Mouse (Mus musculus) heart, postnatal 0 days (tissue): ENCODE measurements around the gene Uhrf1bp1l. TPM values are rescaled to one million over a fixed set of nuclear protein-coding genes. Genes with fewer than 3 reads are reported as not detected.

Experiments
- ATAC-seq: fragments of 200-750 bp; cut with Nextera tagmentation; 2 replicates; pipeline ENCODE4 v1.8.0; 2017; ENCODE audit warnings: low read depth, moderate number of reproducible peaks, moderate library complexity; ENCODE audit not compliant: insufficient read depth
- DNase-seq: peaks from one replicate; pipeline ENCODE4 v3.0.0-alpha.2; 2016; ENCODE audit warnings: low spot score
- H3K27ac ChIP-seq: fragments of 300-500 bp; sonication (generic); 2 replicates; pipeline ENCODE4 v1.5.1; 2014; ENCODE audit warnings: low read depth, mild to moderate bottlenecking
- H3K27me3 ChIP-seq: fragments of 300-500 bp; sonication (generic); 2 replicates; pipeline ENCODE4 v1.6.1; 2014; ENCODE audit warnings: low read length, mixed read lengths; ENCODE audit not compliant: control insufficient read depth, insufficient read depth
- H3K36me3 ChIP-seq: fragments of 300-500 bp; sonication (generic); replicated peaks from 2 replicates; pipeline ENCODE4 v1.6.1; 2014; ENCODE audit warnings: low read length, mixed read lengths; ENCODE audit not compliant: control insufficient read depth, insufficient read depth
- H3K4me1 ChIP-seq: fragments of 300-500 bp; sonication (generic); 2 replicates; pipeline ENCODE4 v1.6.1; 2014; ENCODE audit warnings: antibody characterized with exemption; ENCODE audit not compliant: control insufficient read depth, insufficient read depth
- H3K4me2 ChIP-seq: fragments of 300-500 bp; sonication (generic); 2 replicates; pipeline ENCODE4 v1.6.1; 2014; ENCODE audit warnings: low read depth, mild to moderate bottlenecking, low read length, moderate library complexity
- H3K4me3 ChIP-seq: fragments of 300-500 bp; sonication (generic); 2 replicates; pipeline ENCODE4 v1.5.1; 2014; ENCODE audit warnings: low read depth, low read length
- H3K9ac ChIP-seq: fragments of 300-500 bp; sonication (generic); replicated peaks from 2 replicates; pipeline ENCODE4 v1.6.1; 2014; ENCODE audit warnings: low read depth, low read length, mixed read lengths
- H3K9me3 ChIP-seq: fragments of 300-500 bp; sonication (generic); replicated peaks from 2 replicates; pipeline ENCODE4 v1.6.1; 2016; ENCODE audit warnings: low read length; ENCODE audit not compliant: control insufficient read depth
- CTCF ChIP-seq: IDR thresholded peaks from 2 replicates; pipeline ENCODE4 v1.5.1; 2016; ENCODE audit warnings: antibody characterized with exemption, control low read depth, low read depth
- EP300 ChIP-seq: IDR thresholded peaks from 2 replicates; pipeline ENCODE4 v1.6.1; 2016; ENCODE audit warnings: antibody characterized with exemption, low read depth
- WGBS: fragments of 180-500 bp; shearing (Covaris S2); extraction: QIAGEN DNeasy Blood & Tissue Kit; methylation state at CpG from one replicate; pipeline ENCODE4 v1.1.7; 2014; 5-methylcytosine and 5-hydroxymethylcytosine counted together
- polyA plus RNA-seq: library from polyadenylated mRNA; unstranded; fragments of >200 nt; fragmentation: Nextera tagmentation; extraction: Ambion mirVana; gene quantifications from 2 replicates; pipeline ENCODE4 v1.2.1, GENCODE M21; 2015
- total RNA-seq: library from RNA; depleted of rRNA; stranded (reverse); fragments of >200 nt; gene quantifications from 2 replicates; pipeline ENCODE4 v1.2.3, GENCODE M21; 2014; ENCODE audit warnings: low replicate concordance; rRNA removed

Gene Uhrf1bp1l
- total and polyA plus RNA-seq, 2 experiments from 2014 or later, result 13.7 to 21.6 TPM

DNA sequence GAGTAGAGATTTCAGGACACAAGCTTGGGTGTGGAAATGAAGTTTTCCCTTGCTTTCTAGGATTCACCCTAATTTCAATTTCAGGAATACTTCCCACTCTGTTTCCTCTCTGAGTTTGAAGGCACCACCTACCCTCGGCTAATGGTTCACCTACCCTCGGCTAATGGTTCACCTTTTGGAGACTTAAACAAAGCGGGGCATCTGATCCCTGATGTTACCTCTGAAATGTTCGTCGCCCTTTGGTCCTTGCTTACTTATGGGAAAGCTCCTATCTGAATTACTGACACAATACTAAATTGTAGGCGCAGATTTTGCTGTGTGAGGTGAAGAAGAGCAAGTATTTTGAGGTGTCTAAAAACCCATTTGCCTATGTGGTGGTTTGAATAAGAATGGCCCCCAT, 106.2 kb downstream of the Uhrf1bp1l start:
- H3K4me1 ChIP-seq, result no peaks in the 10 kb centered on the region
- no peak for DNase-seq
- H3K27me3 ChIP-seq, result no peaks in the 10 kb centered on the region
- ATAC-seq, result no peak
- WGBS, result 87% methylated on average over 6 of the region's 6 CpGs
- peaks cover 2% of the 10 kb centered on the region; the same call in 1 of the 2 replicates for H3K9me3 ChIP-seq
- H3K9ac ChIP-seq, result no peak overlapping the region
- no peak for TF ChIP-seq EP300
- no peak for TF ChIP-seq CTCF
- no peaks in the 10 kb centered on the region for H3K36me3 ChIP-seq
- H3K27ac ChIP-seq, result no peak overlapping the region
- no peak overlapping the region for H3K4me3 ChIP-seq
- H3K4me2 ChIP-seq, result no peak overlapping the region

DNA sequence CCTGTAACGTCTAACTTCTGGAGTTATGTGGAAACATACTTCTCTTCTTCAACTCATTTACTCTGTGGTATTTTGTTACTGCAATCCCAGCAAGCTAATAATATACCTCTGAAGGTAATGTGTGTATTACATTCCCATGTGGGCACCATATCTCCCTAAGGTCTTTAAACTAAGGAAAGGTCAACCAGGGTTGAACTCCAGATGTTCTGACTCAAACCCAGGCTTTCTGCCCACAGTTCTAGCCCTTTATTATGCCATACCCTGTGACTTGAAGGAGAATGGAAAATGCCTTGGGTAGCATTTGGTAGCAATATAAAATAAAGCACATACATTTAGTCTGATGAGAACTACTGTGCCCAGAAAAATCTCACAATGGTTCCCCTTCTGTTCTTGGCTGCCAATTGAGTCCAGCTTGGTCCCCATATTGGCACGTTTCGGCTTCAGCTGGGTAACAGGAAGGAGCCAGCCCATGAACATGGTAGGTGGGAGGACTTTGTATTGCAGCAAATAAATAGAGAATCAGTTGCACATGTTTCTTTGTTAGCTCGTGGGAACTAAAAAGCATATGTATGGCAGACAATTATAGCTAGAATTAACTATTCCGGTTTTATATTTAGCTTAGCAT, 110.6 kb downstream of the Uhrf1bp1l start:
- H3K4me3 ChIP-seq, result no peak overlapping the region
- H3K36me3 ChIP-seq, result no peaks in the 10 kb centered on the region
- ATAC-seq (no peak), DNase-seq (no peak)
- H3K27ac ChIP-seq, result no peak overlapping the region
- no peak overlapping the region for H3K4me2 ChIP-seq
- no peak for TF ChIP-seq CTCF
- no peak for TF ChIP-seq EP300
- WGBS, result 74% methylated on average over 5 of the region's 5 CpGs
- H3K9me3 ChIP-seq, result no peaks in the 10 kb centered on the region
- H3K9ac ChIP-seq, result no peak overlapping the region
- H3K27me3 ChIP-seq, result no peaks in the 10 kb centered on the region
- H3K4me1 ChIP-seq, result no peaks in the 10 kb centered on the region

DNA sequence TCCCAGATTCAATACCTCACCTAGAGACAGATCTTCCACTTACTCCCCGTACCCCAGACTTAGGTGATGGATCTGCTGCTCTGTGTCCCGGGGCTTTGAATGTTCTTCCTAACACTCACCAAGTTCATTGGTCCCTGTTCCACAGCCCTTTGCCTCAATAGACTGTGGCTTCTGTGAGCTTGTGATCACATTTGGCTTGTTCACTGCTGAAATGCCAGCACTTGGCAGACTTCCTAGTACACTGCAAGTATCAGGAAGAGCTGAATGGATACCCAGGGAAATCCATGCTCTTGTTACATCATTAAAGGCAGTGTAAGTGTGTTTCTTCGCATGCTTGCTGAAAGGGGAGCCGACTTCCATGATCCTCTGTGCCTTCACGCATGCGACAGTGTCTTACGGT, 111.5 kb downstream of the Uhrf1bp1l start:
- 85% methylated on average over 7 of the region's 7 CpGs for WGBS
- Histone ChIP-seq H3K27me3 (no peaks in the 10 kb centered on the region), H3K4me1 (no peaks in the 10 kb centered on the region), H3K4me3 (no peak overlapping the region), H3K9me3 (no peaks in the 10 kb centered on the region), H3K27ac (no peak overlapping the region), H3K9ac (no peak overlapping the region), H3K4me2 (no peak overlapping the region), H3K36me3 (no peaks in the 10 kb centered on the region)
- no peak for TF ChIP-seq CTCF
- no peak for TF ChIP-seq EP300
- no peak for ATAC-seq
- DNase-seq, result no peak

DNA sequence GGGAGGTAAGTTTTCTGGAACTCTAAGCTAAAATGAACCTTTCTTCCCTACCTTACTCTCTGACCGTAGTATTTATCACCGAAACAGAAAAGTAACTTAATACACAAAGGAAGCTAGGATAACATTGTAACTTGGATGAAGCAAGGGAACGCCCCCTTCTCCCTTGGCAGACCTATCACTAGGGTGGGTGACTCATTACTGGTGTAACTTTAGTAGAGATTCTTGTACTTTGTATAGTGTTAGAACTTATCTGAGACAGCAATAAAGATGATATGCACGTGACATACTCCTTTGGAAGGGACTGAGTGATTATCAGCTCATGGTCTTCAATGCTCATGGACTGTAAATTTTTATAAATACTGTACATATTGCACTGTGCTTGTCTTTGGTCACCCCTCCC, 123.4 kb downstream of the Uhrf1bp1l start:
- 76% methylated on average over 4 of the region's 4 CpGs for WGBS
- no peak overlapping the region for H3K4me3 ChIP-seq
- no peak overlapping the region for H3K4me2 ChIP-seq
- no peak overlapping the region for H3K27ac ChIP-seq
- no peaks in the 10 kb centered on the region for H3K9me3 ChIP-seq
- no peak for TF ChIP-seq CTCF
- TF ChIP-seq EP300, result no peak
- H3K27me3 ChIP-seq, result peaks cover 20% of the 10 kb centered on the region
- no peaks in the 10 kb centered on the region for H3K36me3 ChIP-seq
- no peak for DNase-seq
- no peak overlapping the region for H3K9ac ChIP-seq
- peaks cover 6% of the 10 kb centered on the region for H3K4me1 ChIP-seq
- no peak for ATAC-seq

DNA sequence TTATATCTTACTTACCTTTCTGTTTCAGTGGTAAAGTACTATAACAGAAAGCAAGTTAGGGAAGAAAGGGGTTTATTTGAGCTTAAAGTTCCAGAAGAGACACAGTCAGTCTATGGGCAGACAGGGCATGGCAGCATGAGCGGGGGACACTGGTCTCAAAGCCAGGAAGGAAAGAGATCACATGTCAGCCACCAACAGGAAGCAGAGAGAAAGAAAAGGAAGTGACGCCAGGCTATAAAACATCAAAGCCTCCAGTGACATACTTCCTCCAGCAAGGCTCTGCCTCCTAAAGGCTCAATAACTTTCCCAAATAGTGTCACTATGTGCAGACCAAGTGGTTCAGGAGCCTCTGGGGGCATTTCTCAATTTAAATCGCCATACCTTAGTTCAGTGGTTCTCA, 124.0 kb downstream of the Uhrf1bp1l start:
- peaks cover 6% of the 10 kb centered on the region for H3K4me1 ChIP-seq
- DNase-seq, result no peak
- WGBS, result 69% methylated on average over 3 of the region's 3 CpGs
- no peaks in the 10 kb centered on the region for H3K36me3 ChIP-seq
- H3K9ac ChIP-seq, result no peak overlapping the region
- TF ChIP-seq EP300 (no peak), CTCF (no peak)
- no peak overlapping the region for H3K4me3 ChIP-seq
- no peaks in the 10 kb centered on the region for H3K9me3 ChIP-seq
- no peak for ATAC-seq
- peaks cover 24% of the 10 kb centered on the region for H3K27me3 ChIP-seq
- no peak overlapping the region for H3K4me2 ChIP-seq
- H3K27ac ChIP-seq, result no peak overlapping the region

Other genes with a start within 250 kb of the Uhrf1bp1l start
- gene Nr1h4, start 211.4 kb upstream of the Uhrf1bp1l start, total RNA-seq, result 0.73 and 1.4 TPM in 2 replicates
- 1.3 and 1.6 TPM in 2 replicates for gene Nr1h4, start 211.4 kb upstream of the Uhrf1bp1l start, polyA plus RNA-seq
- not detected in 2 replicates for gene Slc17a8, start 123.7 kb upstream of the Uhrf1bp1l start, total RNA-seq
- 0.03 TPM in 1 of 2 replicates, not detected in the other for gene Slc17a8, start 123.7 kb upstream of the Uhrf1bp1l start, polyA plus RNA-seq
- gene Scyl2, start 58.7 kb upstream of the Uhrf1bp1l start, total RNA-seq, result 31.1 and 43.0 TPM in 2 replicates
- 3.1 and 3.7 TPM in 2 replicates for gene Scyl2, start 58.7 kb upstream of the Uhrf1bp1l start, polyA plus RNA-seq
- gene Actr6, start 12.7 kb upstream of the Uhrf1bp1l start, total RNA-seq, result 3.4 and 4.5 TPM in 2 replicates
- gene Actr6, start 12.7 kb upstream of the Uhrf1bp1l start, polyA plus RNA-seq, result 21.9 and 24.2 TPM in 2 replicates
- not detected in 2 replicates for gene Anks1b, start 128.5 kb downstream of the Uhrf1bp1l start, total RNA-seq
- 0.26 and 0.27 TPM in 2 replicates for gene Anks1b, start 128.5 kb downstream of the Uhrf1bp1l start, polyA plus RNA-seq